Mouse (Mus musculus) intestine, embryonic 15.5 days (tissue): Measurements from ENCODE around the gene Ttc32. TPM values are rescaled to one million over a fixed set of nuclear protein-coding genes. Genes with fewer than 3 reads are reported as not detected.

Source experiments
- ATAC-seq: fragments of 200-750 bp; cut with Nextera tagmentation; 2 replicates; pipeline ENCODE4 v1.8.0; 2017; ENCODE audit warnings: moderate TSS enrichment, moderate library complexity
- H3K27ac ChIP-seq: fragments of 300-500 bp; sonication (generic); 2 replicates; pipeline ENCODE4 v1.5.1; 2015; ENCODE audit warnings: mild to moderate bottlenecking, inconsistent platforms
- H3K27me3 ChIP-seq: fragments of 300-500 bp; sonication (generic); replicated peaks from 2 replicates; pipeline ENCODE4 v1.6.1; 2015; ENCODE audit warnings: inconsistent platforms
- H3K36me3 ChIP-seq: fragments of 300-500 bp; sonication (generic); 2 replicates; pipeline ENCODE4 v1.6.1; 2015; ENCODE audit warnings: inconsistent platforms
- H3K4me1 ChIP-seq: fragments of 300-500 bp; sonication (generic); replicated peaks from 2 replicates; pipeline ENCODE4 v1.6.1; 2015; ENCODE audit warnings: inconsistent platforms
- H3K4me2 ChIP-seq: fragments of 300-500 bp; sonication (generic); replicated peaks from 2 replicates; pipeline ENCODE4 v1.6.1; 2015; ENCODE audit warnings: mild to moderate bottlenecking, inconsistent platforms
- H3K4me3 ChIP-seq: fragments of 300-500 bp; sonication (generic); replicated peaks from 2 replicates; pipeline ENCODE4 v1.5.1; 2015; ENCODE audit warnings: inconsistent platforms
- H3K9ac ChIP-seq: fragments of 300-500 bp; sonication (generic); 2 replicates; pipeline ENCODE4 v1.6.1; 2015; ENCODE audit warnings: inconsistent platforms
- H3K9me3 ChIP-seq: fragments of 300-500 bp; sonication (generic); 2 replicates; pipeline ENCODE4 v1.6.1; 2016; ENCODE audit warnings: inconsistent platforms
- WGBS: fragments of 180-500 bp; shearing (Covaris S2); methylation state at CpG from one replicate; pipeline ENCODE4 v1.1.7; 2015; 5-methylcytosine and 5-hydroxymethylcytosine counted together
- polyA plus RNA-seq: library from polyadenylated mRNA; unstranded; fragments of >200 nt; fragmentation: Nextera tagmentation; extraction: Ambion mirVana; gene quantifications from 2 replicates; pipeline ENCODE4 v1.2.1, GENCODE M21; 2015

The Ttc32 gene
- polyA plus RNA-seq, 1 experiment from 2014 or later: 35.8 TPM

DNA sequence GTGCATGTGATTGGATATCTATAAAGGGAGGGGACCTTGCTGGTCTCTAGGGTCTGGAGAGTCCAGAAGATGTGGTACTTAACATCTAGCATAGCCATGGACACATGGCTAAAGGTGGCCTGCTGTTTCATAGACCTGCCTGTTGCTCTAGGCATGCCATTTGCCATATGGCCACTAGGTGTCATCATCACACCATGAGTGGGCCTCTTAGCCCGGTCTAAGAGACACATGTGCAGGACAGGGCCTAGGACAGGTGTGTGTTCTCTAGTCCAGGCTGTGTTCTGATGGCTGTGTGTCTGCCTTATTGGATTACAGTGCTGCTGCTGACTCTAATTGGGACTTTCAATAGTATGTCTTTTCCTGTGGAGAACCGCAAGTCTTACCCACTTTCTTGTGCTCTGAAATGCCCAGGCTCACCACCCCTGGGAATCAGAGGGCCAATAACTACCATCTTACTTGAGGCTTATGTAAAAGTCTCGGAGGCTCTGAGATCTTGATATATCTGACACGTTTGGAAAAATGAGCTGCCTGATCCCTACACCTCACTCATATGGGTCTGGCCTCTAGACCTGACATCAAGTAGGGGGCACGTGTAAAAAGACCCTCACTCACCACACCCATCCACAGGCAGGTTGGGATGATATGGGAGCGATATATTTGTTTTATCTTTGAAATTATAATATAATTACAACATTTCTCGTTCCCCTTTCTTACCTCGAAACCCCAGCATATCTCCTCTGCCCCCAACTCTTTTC is 22.5 kb downstream of the Ttc32 start:
- Histone ChIP-seq H3K4me1 (no peaks in the 10 kb centered on the region), H3K9me3 (no peaks in the 10 kb centered on the region), H3K9ac (no peak overlapping the region), H3K27me3 (no peaks in the 10 kb centered on the region), H3K4me2 (no peak overlapping the region), H3K4me3 (no peak overlapping the region), H3K36me3 (no peaks in the 10 kb centered on the region), H3K27ac (no peak overlapping the region)
- WGBS: 62% methylated on average over 8 of the region's 8 CpGs
- ATAC-seq: peak; percentile 88

DNA sequence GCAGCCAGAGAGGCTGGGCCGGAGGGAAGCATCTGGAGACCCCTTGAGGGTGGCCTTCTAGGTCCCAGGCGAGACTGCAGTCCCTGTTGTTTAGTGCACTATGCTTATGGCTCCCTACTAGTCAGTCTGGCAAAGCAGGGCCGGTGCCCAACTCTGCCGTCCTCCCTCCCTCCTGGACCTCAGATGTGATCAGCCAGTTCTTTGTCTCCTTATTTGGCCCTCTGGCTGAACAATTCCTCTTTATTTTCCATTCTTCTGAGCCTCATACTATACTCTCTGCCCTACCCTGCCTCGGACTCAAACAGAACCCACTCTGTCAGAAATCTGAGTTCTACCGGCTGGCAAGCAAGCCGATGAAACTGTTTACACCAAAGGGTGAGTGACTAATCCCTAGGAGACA is 23.5 kb downstream of the Ttc32 start:
- no peak for ATAC-seq
- Histone ChIP-seq H3K4me2 (no peak overlapping the region), H3K9ac (no peak overlapping the region), H3K36me3 (no peaks in the 10 kb centered on the region), H3K9me3 (no peaks in the 10 kb centered on the region), H3K4me1 (no peaks in the 10 kb centered on the region), H3K4me3 (no peak overlapping the region), H3K27me3 (no peaks in the 10 kb centered on the region), H3K27ac (no peak overlapping the region)
- WGBS: 56% methylated on average over 7 of the region's 7 CpGs

DNA sequence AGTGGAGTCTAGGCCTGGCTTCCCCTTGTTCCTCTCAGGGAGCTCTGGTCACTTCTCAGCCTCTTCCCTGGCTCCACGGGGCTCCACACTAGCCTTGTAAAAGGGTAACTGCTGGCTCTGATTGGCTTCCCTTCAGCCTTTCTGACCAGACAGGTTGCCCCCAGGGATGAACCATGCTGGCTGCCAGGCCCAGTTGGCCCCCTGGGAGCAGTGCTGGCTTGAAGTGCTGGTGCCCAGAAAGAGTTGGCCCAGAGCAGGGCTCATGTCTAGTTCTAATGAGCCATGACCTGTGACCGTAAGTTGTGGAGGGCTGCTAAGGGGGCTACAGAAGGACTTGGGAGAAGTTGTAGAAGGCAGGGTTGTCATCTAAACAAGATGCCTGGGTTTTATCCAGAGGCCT is 24.2 kb downstream of the Ttc32 start:
- H3K9me3 ChIP-seq: no peaks in the 10 kb centered on the region
- no peak overlapping the region for H3K27ac ChIP-seq
- H3K4me2 ChIP-seq: no peak overlapping the region
- no peak for ATAC-seq
- WGBS: 71% methylated on average over 2 of the region's 2 CpGs
- H3K27me3 ChIP-seq: no peaks in the 10 kb centered on the region
- no peak overlapping the region for H3K9ac ChIP-seq
- no peaks in the 10 kb centered on the region for H3K36me3 ChIP-seq
- no peak overlapping the region for H3K4me3 ChIP-seq
- H3K4me1 ChIP-seq: no peaks in the 10 kb centered on the region

DNA sequence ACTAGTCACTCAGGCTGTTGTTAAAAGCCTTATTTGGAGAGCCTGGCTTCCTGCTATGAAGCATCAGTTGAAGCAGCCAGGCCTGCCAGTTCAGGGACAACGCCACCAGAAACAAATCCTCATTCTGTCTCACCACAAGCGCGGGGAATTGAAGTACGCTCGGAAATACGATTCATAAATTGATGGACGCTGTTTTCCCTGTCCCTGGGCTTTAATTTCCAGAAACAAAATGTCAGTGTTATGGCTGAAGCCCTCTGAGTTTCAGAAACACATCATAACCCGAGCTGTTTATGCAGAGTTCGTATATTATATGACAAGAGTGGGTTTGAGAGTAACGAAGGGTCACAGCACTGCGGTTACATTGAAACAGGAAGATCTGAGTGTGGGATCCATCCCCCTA is 25.5 kb downstream of the Ttc32 start:
- Histone ChIP-seq H3K27ac (no peak overlapping the region), H3K4me1 (no peaks in the 10 kb centered on the region), H3K4me3 (no peak overlapping the region), H3K9ac (no peak overlapping the region), H3K9me3 (no peaks in the 10 kb centered on the region), H3K4me2 (no peak overlapping the region), H3K36me3 (no peaks in the 10 kb centered on the region), H3K27me3 (no peaks in the 10 kb centered on the region)
- WGBS: 43% methylated on average over 11 of the region's 11 CpGs
- no peak for ATAC-seq

DNA sequence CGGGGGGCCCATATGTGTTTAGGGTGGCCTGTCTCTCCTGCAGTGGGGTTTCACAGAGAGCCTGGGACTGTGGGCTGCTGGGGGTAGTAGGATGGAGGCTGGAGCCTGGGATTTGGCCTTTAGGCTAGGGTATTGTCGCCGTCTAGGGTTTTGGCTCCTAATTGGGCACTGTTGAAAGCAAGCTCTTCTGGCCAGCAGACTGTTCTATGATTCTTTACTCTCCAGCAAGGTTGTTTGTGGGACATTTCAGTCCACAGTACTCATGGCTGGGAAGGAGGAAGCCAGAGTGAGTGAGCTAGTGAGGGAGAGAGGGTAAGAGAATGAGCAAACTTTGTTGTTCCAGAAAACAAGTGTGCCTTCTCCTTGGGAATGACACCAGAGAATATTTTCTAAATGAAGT is 29.7 kb downstream of the Ttc32 start:
- no peak for ATAC-seq
- H3K27ac ChIP-seq: no peak overlapping the region
- no peaks in the 10 kb centered on the region for H3K9me3 ChIP-seq
- H3K36me3 ChIP-seq: no peaks in the 10 kb centered on the region
- no peaks in the 10 kb centered on the region for H3K4me1 ChIP-seq
- H3K4me3 ChIP-seq: no peak overlapping the region
- no peak overlapping the region for H3K9ac ChIP-seq
- no peak overlapping the region for H3K4me2 ChIP-seq
- H3K27me3 ChIP-seq: no peaks in the 10 kb centered on the region
- WGBS: 91% methylated on average over 3 of the region's 3 CpGs

DNA sequence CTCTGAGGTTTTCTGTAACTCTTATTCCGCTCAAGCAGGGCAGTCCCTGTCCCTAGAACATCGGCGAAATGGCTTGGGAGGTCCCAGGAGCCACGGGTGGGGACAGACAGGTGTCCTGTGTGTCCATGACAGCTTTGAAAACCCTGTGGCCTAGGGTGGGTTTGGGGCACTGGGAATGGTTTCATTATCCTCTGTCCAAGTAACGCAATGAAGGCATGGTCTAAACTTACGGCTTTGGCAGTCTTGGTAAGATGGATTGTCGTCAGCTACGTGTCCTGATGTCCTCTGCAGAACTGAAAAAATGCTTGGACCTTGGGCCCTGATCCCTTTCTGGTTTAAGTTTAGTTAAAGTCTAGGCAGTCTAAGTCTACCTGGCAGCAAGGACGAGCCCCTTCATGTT is 30.2 kb downstream of the Ttc32 start:
- Histone ChIP-seq H3K27me3 (no peaks in the 10 kb centered on the region), H3K27ac (no peak overlapping the region), H3K4me3 (no peak overlapping the region), H3K4me2 (no peak overlapping the region), H3K4me1 (no peaks in the 10 kb centered on the region), H3K9me3 (no peaks in the 10 kb centered on the region), H3K36me3 (no peaks in the 10 kb centered on the region), H3K9ac (no peak overlapping the region)
- 80% methylated on average over 9 of the region's 9 CpGs for WGBS
- no peak for ATAC-seq

DNA sequence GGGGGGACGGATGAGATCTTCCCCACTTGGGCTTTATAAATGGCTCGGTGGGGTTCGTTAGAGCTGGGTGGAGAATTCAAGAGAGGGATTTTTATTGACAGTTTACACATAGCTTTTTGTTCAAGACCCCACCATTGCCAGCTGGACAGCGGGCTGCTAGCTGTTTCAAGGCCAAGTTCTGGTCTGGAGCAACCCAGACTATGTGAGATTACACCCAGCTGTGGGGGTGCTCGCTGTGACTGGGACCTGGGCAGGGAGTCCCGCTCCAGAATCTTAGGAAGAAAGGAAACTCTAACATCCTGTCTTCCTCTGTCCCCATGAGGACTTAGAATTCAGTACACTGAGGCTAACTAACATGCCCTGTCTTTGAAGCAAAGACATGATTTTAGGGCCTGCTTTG is 33.8 kb downstream of the Ttc32 start:
- WGBS: 70% methylated on average over 6 of the region's 6 CpGs
- Histone ChIP-seq H3K4me1 (no peaks in the 10 kb centered on the region), H3K9me3 (no peaks in the 10 kb centered on the region), H3K27me3 (no peaks in the 10 kb centered on the region), H3K9ac (no peak overlapping the region), H3K36me3 (no peaks in the 10 kb centered on the region), H3K4me2 (no peak overlapping the region), H3K4me3 (no peak overlapping the region), H3K27ac (no peak overlapping the region)
- no peak for ATAC-seq

DNA sequence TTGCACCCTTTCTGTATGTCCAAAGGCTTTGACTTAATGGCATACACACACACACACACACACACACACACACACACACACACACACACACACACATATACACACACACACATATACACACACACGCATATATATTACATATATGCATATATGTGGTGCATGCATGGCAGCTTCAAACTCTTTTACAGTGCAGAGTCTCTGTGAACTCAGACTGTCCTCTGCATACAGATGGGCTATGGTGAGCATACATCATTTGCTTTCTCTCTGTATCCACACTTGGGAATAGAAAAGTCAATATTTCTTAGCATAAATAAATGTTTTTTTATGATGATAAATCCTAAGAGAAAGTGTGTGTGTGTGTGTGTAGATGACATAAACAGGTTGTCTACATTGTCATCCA is 41.3 kb downstream of the Ttc32 start:
- H3K4me1 ChIP-seq: no peaks in the 10 kb centered on the region
- H3K27ac ChIP-seq: no peak overlapping the region
- H3K4me2 ChIP-seq: no peak overlapping the region
- ATAC-seq: no peak
- 76% methylated on average over 1 of the region's 1 CpGs for WGBS
- no peak overlapping the region for H3K9ac ChIP-seq
- H3K36me3 ChIP-seq: no peaks in the 10 kb centered on the region
- H3K4me3 ChIP-seq: no peak overlapping the region
- H3K9me3 ChIP-seq: no peaks in the 10 kb centered on the region
- H3K27me3 ChIP-seq: no peaks in the 10 kb centered on the region

DNA sequence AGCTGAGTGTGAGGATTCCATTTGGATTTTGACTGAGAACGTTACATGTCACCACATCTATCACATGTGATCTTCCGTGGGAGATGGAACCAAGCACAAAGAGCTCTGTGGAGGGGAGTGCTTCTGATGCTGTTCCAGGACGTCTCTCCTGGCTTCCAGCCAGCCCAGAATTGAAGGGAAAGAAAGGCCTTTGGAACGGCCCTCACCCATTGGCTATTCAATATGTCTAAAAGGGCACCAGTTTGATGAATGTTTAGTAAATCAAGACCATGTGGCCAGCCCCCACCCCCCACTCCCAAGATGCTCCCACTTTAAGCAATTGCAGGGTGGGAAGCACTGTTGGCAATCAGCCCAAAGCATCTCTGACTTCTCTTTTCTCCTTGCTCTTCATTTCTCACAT is 41.7 kb downstream of the Ttc32 start:
- no peak overlapping the region for H3K4me2 ChIP-seq
- 35% methylated on average over 4 of the region's 4 CpGs for WGBS
- H3K27me3 ChIP-seq: no peaks in the 10 kb centered on the region
- H3K4me3 ChIP-seq: no peak overlapping the region
- H3K4me1 ChIP-seq: no peaks in the 10 kb centered on the region
- H3K9me3 ChIP-seq: no peaks in the 10 kb centered on the region
- no peak for ATAC-seq
- no peaks in the 10 kb centered on the region for H3K36me3 ChIP-seq
- H3K27ac ChIP-seq: no peak overlapping the region
- H3K9ac ChIP-seq: no peak overlapping the region

DNA sequence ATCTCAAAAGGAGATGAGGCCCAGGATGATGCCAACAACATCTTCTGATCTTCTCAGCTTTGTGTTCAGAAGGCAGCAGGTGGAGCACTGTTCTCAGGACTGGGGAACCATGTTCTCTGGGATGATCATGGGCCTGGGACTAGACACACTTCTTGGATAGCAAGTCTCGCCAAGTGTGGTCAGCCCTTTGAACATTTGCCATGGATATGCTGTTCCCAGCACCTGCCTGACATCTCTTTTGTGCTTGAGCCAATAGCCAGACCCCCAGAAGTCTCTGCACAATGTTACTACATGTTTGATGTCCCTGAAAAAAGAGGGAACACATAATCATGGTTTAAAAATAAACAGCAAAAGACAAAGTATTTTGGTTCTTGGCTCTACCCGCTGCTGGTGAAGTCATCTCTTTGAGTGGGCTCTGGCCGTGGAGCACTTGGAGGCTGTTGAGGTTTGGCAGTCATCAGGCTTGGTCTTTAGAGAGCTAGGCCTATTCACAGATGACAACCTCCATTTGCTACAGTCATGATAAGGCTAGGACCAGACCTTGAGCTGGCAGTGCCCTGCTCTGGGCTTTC is 47.8 kb downstream of the Ttc32 start:
- H3K4me1 ChIP-seq: no peaks in the 10 kb centered on the region
- 88% methylated on average over 3 of the region's 3 CpGs for WGBS
- H3K9me3 ChIP-seq: no peaks in the 10 kb centered on the region
- no peaks in the 10 kb centered on the region for H3K36me3 ChIP-seq
- no peak overlapping the region for H3K4me3 ChIP-seq
- no peak overlapping the region for H3K9ac ChIP-seq
- no peak for ATAC-seq
- H3K27me3 ChIP-seq: no peaks in the 10 kb centered on the region
- H3K4me2 ChIP-seq: no peak overlapping the region
- no peak overlapping the region for H3K27ac ChIP-seq

DNA sequence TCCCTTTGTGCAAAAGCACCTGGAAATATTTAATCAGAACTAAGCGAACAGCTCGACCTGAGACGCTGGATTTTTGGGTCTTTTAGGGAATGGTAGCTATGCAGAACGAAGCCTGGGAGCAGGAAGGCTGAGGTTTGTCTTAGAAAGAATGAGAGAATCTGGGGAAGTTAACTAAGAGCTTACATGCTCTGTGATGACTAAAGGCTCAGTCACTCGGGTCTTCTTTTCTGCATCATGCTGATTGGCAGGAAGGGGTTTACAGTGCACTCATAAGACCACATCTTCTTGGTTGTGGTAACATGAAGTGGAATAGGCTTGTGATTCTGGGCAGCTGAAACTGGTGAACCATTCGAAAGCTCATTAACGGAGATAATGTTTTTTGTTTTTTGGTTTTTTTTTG is 60.4 kb downstream of the Ttc32 start:
- 67% methylated on average over 7 of the region's 7 CpGs for WGBS
- Histone ChIP-seq H3K36me3 (no peaks in the 10 kb centered on the region), H3K4me3 (no peak overlapping the region), H3K4me1 (no peaks in the 10 kb centered on the region), H3K9me3 (no peaks in the 10 kb centered on the region), H3K4me2 (no peak overlapping the region), H3K27me3 (no peaks in the 10 kb centered on the region), H3K27ac (no peak overlapping the region), H3K9ac (no peak overlapping the region)
- ATAC-seq: no peak
